Mouse (Mus musculus): ENCODE measurements around the gene Psmb11. TPM values are rescaled to one million over a fixed set of nuclear protein-coding genes. Genes with fewer than 3 reads are reported as not detected.

Gene Psmb11
- total and polyA plus RNA-seq, 3 experiments = not detected

Small RNA genes within 50 kb of the gene (microRNA-seq; reads per million reads assigned to microRNA genes)
- gene Mir686 = 0 reads per million in 2 experiments
- gene Mir6948 = 0 reads per million in 2 experiments

Other genes with a start within 250 kb of the Psmb11 start
- gene Slc7a7, start 203.7 kb upstream of the Psmb11 start, total RNA-seq (2021) = 1 to 10 TPM; 2.8 to 3.9 TPM
- 3.7 and 4.2 TPM in 2 replicates for gene Slc7a7, start 203.7 kb upstream of the Psmb11 start, polyA plus RNA-seq (2012; rRNA removed)
- gene Mrpl52, start 194.5 kb upstream of the Psmb11 start, total RNA-seq (2021) = 100 to 1,000 TPM; 162 to 202 TPM
- 2,091 and 3,081 TPM in 2 replicates for gene Mrpl52, start 194.5 kb upstream of the Psmb11 start, polyA plus RNA-seq (2012; rRNA removed)
- gene Mmp14, start 189.8 kb upstream of the Psmb11 start, total RNA-seq (2021) = 10 to 100 TPM; 36.2 to 39.9 TPM
- 173 and 192 TPM in 2 replicates for gene Mmp14, start 189.8 kb upstream of the Psmb11 start, polyA plus RNA-seq (2012; rRNA removed)
- gene Lrp10, start 157.3 kb upstream of the Psmb11 start, total RNA-seq (2021) = 100 to 1,000 TPM; 116 to 139 TPM
- 262 and 276 TPM in 2 replicates for gene Lrp10, start 157.3 kb upstream of the Psmb11 start, polyA plus RNA-seq (2012; rRNA removed)
- gene Rem2, start 145.3 kb upstream of the Psmb11 start, total RNA-seq (2021) = under 1 TPM; 0.29 to 0.45 TPM
- 0.40 and 0.49 TPM in 2 replicates for gene Rem2, start 145.3 kb upstream of the Psmb11 start, polyA plus RNA-seq (2012; rRNA removed)
- 10 to 100 TPM; 45.2 to 47.4 TPM for gene Prmt5, start 103.9 kb upstream of the Psmb11 start, total RNA-seq (2021)
- gene Prmt5, start 103.9 kb upstream of the Psmb11 start, polyA plus RNA-seq (2012; rRNA removed) = 39.1 and 44.3 TPM in 2 replicates
- 10 to 100 TPM; 13.9 to 26.6 TPM for gene Haus4, start 66.8 kb upstream of the Psmb11 start, total RNA-seq (2021)
- 20.4 and 21.0 TPM in 2 replicates for gene Haus4, start 66.8 kb upstream of the Psmb11 start, polyA plus RNA-seq (2012; rRNA removed)
- 10 to 100 TPM; 14.4 to 30.3 TPM for gene Ajuba, start 43.9 kb upstream of the Psmb11 start, total RNA-seq (2021)
- gene Ajuba, start 43.9 kb upstream of the Psmb11 start, polyA plus RNA-seq (2012; rRNA removed) = 47.0 and 56.9 TPM in 2 replicates
- 1 to 10 TPM; 2.9 to 8.2 TPM for gene 4931414P19Rik, start 15.4 kb upstream of the Psmb11 start, total RNA-seq (2021)
- gene 4931414P19Rik, start 15.4 kb upstream of the Psmb11 start, polyA plus RNA-seq (2012; rRNA removed) = 7.4 and 9.6 TPM in 2 replicates
- gene Psmb5, start 3.4 kb upstream of the Psmb11 start, total RNA-seq (2021) = 100 to 1,000 TPM; 317 to 332 TPM
- 267 and 322 TPM in 2 replicates for gene Psmb5, start 3.4 kb upstream of the Psmb11 start, polyA plus RNA-seq (2012; rRNA removed)
- gene Gm17606, start 19.5 kb downstream of the Psmb11 start, total RNA-seq (2021) = not detected
- gene Gm17606, start 19.5 kb downstream of the Psmb11 start, polyA plus RNA-seq (2012; rRNA removed) = not detected in 2 replicates
- gene Cdh24, start 19.9 kb downstream of the Psmb11 start, total RNA-seq (2021) = 1 to 10 TPM in 1 of 2 experiments, under 1 TPM in 1; 0.66 to 1.7 TPM
- 4.4 and 6.6 TPM in 2 replicates for gene Cdh24, start 19.9 kb downstream of the Psmb11 start, polyA plus RNA-seq (2012; rRNA removed)
- gene 1700123O20Rik, start 64.8 kb downstream of the Psmb11 start, total RNA-seq (2021) = 10 to 100 TPM; 39.8 to 41.7 TPM
- 52.7 and 81.0 TPM in 2 replicates for gene 1700123O20Rik, start 64.8 kb downstream of the Psmb11 start, polyA plus RNA-seq (2012; rRNA removed)
- gene Acin1, start 65.5 kb downstream of the Psmb11 start, total RNA-seq (2021) = 100 to 1,000 TPM; 120 to 177 TPM
- 93.0 and 109 TPM in 2 replicates for gene Acin1, start 65.5 kb downstream of the Psmb11 start, polyA plus RNA-seq (2012; rRNA removed)
- gene Gm29776, start 77.4 kb downstream of the Psmb11 start, total RNA-seq (2021) = not detected
- 0.07 and 0.08 TPM in 2 replicates for gene Gm29776, start 77.4 kb downstream of the Psmb11 start, polyA plus RNA-seq (2012; rRNA removed)
- not detected for gene Cebpe, start 90.7 kb downstream of the Psmb11 start, total RNA-seq (2021)
- 0.18 and 0.52 TPM in 2 replicates for gene Cebpe, start 90.7 kb downstream of the Psmb11 start, polyA plus RNA-seq (2012; rRNA removed)
- 10 to 100 TPM; 24.7 to 74.6 TPM for gene Slc7a8, start 160.5 kb downstream of the Psmb11 start, total RNA-seq (2021)
- 31.9 and 52.9 TPM in 2 replicates for gene Slc7a8, start 160.5 kb downstream of the Psmb11 start, polyA plus RNA-seq (2012; rRNA removed)
- gene Rnf212b, start 192.7 kb downstream of the Psmb11 start, total RNA-seq (2021) = 1 to 10 TPM in 1 of 2 experiments, under 1 TPM in 1; 0.35 to 1.5 TPM
- gene Rnf212b, start 192.7 kb downstream of the Psmb11 start, polyA plus RNA-seq (2012; rRNA removed) = 0.22 and 0.24 TPM in 2 replicates
- 10 to 100 TPM; 12.1 to 18.8 TPM for gene Homez, start 249.5 kb downstream of the Psmb11 start, total RNA-seq (2021)
- 3.5 and 4.1 TPM in 2 replicates for gene Homez, start 249.5 kb downstream of the Psmb11 start, polyA plus RNA-seq (2012; rRNA removed)

Data from adrenal gland, adult 2 months (tissue).